Comparison of ENCODE assay signal across 8 mouse cellular contexts in genomic region chr7:28808957-28809393, GRCm38 (mm10). TPM values are rescaled to one million over a fixed set of nuclear protein-coding genes. Genes with fewer than 3 reads are reported as not detected.
DNase-seq lines count a peak whose midpoint lies in the region; ATAC-seq and TF ChIP-seq lines count a peak whose summit lies in the region.

No protein-coding gene starts in this region.

- DNase-seq in brain, embryonic 14.5 days (ENCODE audit: low read depth): peak; percentile 96
- DNase-seq in liver, adult 2 months (ENCODE audit: extremely low read depth, low read depth, low spot score): peak; percentile 77
- DNase-seq in spleen, postnatal 36 days (ENCODE audit: low spot score in 2 of 2): peak; percentile 91 to 93

- peak overlapping the region; percentile 52 for H3K4me3 ChIP-seq in C2C12 (ENCODE audit: insufficient read depth, poor library complexity, severe bottlenecking)
- H3K4me3 ChIP-seq in heart, embryonic 12.5 days: peak overlapping the region; percentile 94
- H3K4me3 ChIP-seq in kidney, embryonic 16.5 days (ENCODE audit: low read length): peak overlapping the region; percentile 78
- peak overlapping the region; percentile 79 for H3K4me3 ChIP-seq in liver, adult 2 months (ENCODE audit: insufficient read depth, low read depth, low read length)

- no peaks in the 10 kb centered on the region for H3K9me3 ChIP-seq in heart, embryonic 12.5 days (replicated peaks)
- H3K9me3 ChIP-seq in kidney, embryonic 16.5 days (ENCODE audit: low read length): no peaks in the 10 kb centered on the region

- no peaks in the 10 kb centered on the region for H3K27me3 ChIP-seq in C2C12 (ENCODE audit: control insufficient read depth, insufficient read depth, insufficient read length)
- no peaks in the 10 kb centered on the region for H3K27me3 ChIP-seq in heart, embryonic 12.5 days (replicated peaks)
- H3K27me3 ChIP-seq in kidney, embryonic 16.5 days (ENCODE audit: insufficient read depth, low read length): no peaks in the 10 kb centered on the region
- no peaks in the 10 kb centered on the region for H3K27me3 ChIP-seq in liver, adult 2 months (ENCODE audit: control insufficient read depth, insufficient read depth, low read length)

- peaks cover 25% of the 10 kb centered on the region for H3K36me3 ChIP-seq in C2C12 (ENCODE audit: control insufficient read depth, insufficient read depth)
- H3K36me3 ChIP-seq in heart, embryonic 12.5 days: peaks cover 20% of the 10 kb centered on the region
- H3K36me3 ChIP-seq in kidney, embryonic 16.5 days (ENCODE audit: insufficient read depth, low read length): peaks cover 15% of the 10 kb centered on the region
- peaks cover 15% of the 10 kb centered on the region for H3K36me3 ChIP-seq in liver, adult 2 months (ENCODE audit: control insufficient read depth, insufficient read depth, low read length)

- peaks cover 28% of the 10 kb centered on the region for H3K79me2 ChIP-seq in C2C12 (ENCODE audit: control insufficient read depth, insufficient read depth)
- peaks cover 9% of the 10 kb centered on the region; the same call in 1 of the 2 replicates for H3K79me2 ChIP-seq in liver, adult 2 months (ENCODE audit: control insufficient read depth, insufficient read depth, low read length)

- H3K9ac ChIP-seq in heart, embryonic 12.5 days: peak overlapping the region; percentile 98
- peak overlapping the region; percentile 96 for H3K9ac ChIP-seq in kidney, embryonic 16.5 days (replicated peaks; ENCODE audit: low read length)
- peak overlapping the region; percentile 88 for H3K9ac ChIP-seq in liver, adult 2 months (ENCODE audit: low read depth, low read length)

- H3K27ac ChIP-seq in heart, embryonic 12.5 days (ENCODE audit: poor library complexity, severe bottlenecking): peak overlapping the region; percentile 100
- H3K27ac ChIP-seq in kidney, embryonic 16.5 days (ENCODE audit: low read length): peak overlapping the region; percentile 100
- H3K27ac ChIP-seq in liver, adult 2 months (replicated peaks; ENCODE audit: insufficient read depth, low read depth, low read length): peak overlapping the region; percentile 96

- H3K4me2 ChIP-seq in heart, embryonic 12.5 days: peak overlapping the region; percentile 96
- peak overlapping the region; percentile 98 for H3K4me2 ChIP-seq in kidney, embryonic 16.5 days (replicated peaks; ENCODE audit: low read depth, low read length)

- peak; percentile 85; the same call in 1 of the 2 replicates for TF ChIP-seq POLR2A in brain, embryonic 14.5 days (IDR thresholded peaks at IDR 0.05; ENCODE audit: borderline replicate concordance, extremely low read depth, insufficient read depth, insufficient read length, poor library complexity, severe bottlenecking)
- TF ChIP-seq POLR2A in liver, adult 2 months (IDR thresholded peaks at IDR 0.05; ENCODE audit: extremely low read depth, insufficient read depth, low read length): no peak

- peak; percentile 65 for ATAC-seq in erythroblast, adult 5-6 weeks (replicated peaks; ENCODE audit: low FRiP score, poor library complexity, severe bottlenecking)
- peak; percentile 81 for ATAC-seq in heart, embryonic 12.5 days (ENCODE audit: insufficient number of reproducible peaks, low FRiP score)
- ATAC-seq in kidney, embryonic 16.5 days (ENCODE audit: low FRiP score, low TSS enrichment): peak; percentile 74
- ATAC-seq in monocyte, adult 5-6 weeks (replicated peaks; ENCODE audit: insufficient number of reproducible peaks, low FRiP score, low TSS enrichment, poor library complexity, severe bottlenecking): peak; percentile 52

- H3K79me3 ChIP-seq in C2C12 (ENCODE audit: low read depth): peaks cover 26% of the 10 kb centered on the region

- TF ChIP-seq CTCF in C2C12 (IDR thresholded peaks at IDR 0.05; ENCODE audit: control insufficient read depth, insufficient read depth, insufficient read length): no peak
- TF ChIP-seq CTCF in brain, embryonic 14.5 days (IDR thresholded peaks at IDR 0.05; ENCODE audit: borderline replicate concordance, extremely low read depth, insufficient read depth, insufficient read length): no peak; the same call in 1 of the 2 replicates
- no peak for TF ChIP-seq CTCF in liver, adult 2 months (IDR thresholded peaks at IDR 0.05; ENCODE audit: low read depth, low read length)

- peak overlapping the region; percentile 94 for H3ac ChIP-seq in C2C12 (ENCODE audit: control insufficient read depth, insufficient read length, low read depth)

- 2% methylated on average over 32 of the region's 32 CpGs for WGBS in heart, embryonic 12.5 days
- 0% methylated on average over 30 of the region's 32 CpGs for WGBS in kidney, embryonic 16.5 days
- 0% methylated on average over 31 of the region's 32 CpGs for WGBS in liver, adult 2 months

- peaks cover 34% of the 10 kb centered on the region for H3K4me1 ChIP-seq in heart, embryonic 12.5 days (replicated peaks)
- H3K4me1 ChIP-seq in kidney, embryonic 16.5 days (ENCODE audit: insufficient read depth, low read length): peaks cover 36% of the 10 kb centered on the region
- H3K4me1 ChIP-seq in liver, adult 2 months (ENCODE audit: control insufficient read depth, insufficient read depth, low read length): peaks cover 7% of the 10 kb centered on the region

TF ChIP-seq in C2C12, 6 proteins besides CTCF, POLR2A, EP300 and RAD21:
- TF ChIP-seq USF1 (IDR thresholded peaks at IDR 0.05; ENCODE audit: low read depth) (no peak), CEBPB (IDR thresholded peaks at IDR 0.05; ENCODE audit: low read depth) (no peak), MYOD1 (IDR thresholded peaks at IDR 0.05; ENCODE audit: control insufficient read depth, insufficient read length, low read depth) (no peak), MYOG (IDR thresholded peaks at IDR 0.05; ENCODE audit: control insufficient read depth, extremely low read depth, insufficient read length) (no peak), FOSL1 (IDR thresholded peaks at IDR 0.05; ENCODE audit: insufficient read depth, low read length, poor library complexity, severe bottlenecking) (no peak), MAX (IDR thresholded peaks at IDR 0.05) (no peak)
TF ChIP-seq in C2C12: peak in this region for 0.

RNA-seq across cellular contexts. Expression of gene Hnrnpl, which starts 0.6 kb away (rescaled TPM):
- polyA plus RNA-seq in C2C12 (2012; fragmentation: generic; extraction: Trizol): 303 TPM
- polyA plus RNA-seq in brain, embryonic 14.5 days (2012; rRNA removed): 444 and 451 TPM in 2 replicates
- total RNA-seq in erythroblast, adult 5-6 weeks (2015; ENCODE audit: low replicate concordance): 98.6 and 172 TPM in 2 replicates
- 98.1 and 140 TPM in 2 replicates for total RNA-seq in erythroblast, adult 5-6 weeks (2017; ENCODE audit: low replicate concordance)
- 218 and 232 TPM in 2 replicates for polyA plus RNA-seq in heart, embryonic 12.5 days (2016; fragmentation: Nextera tagmentation; extraction: Ambion mirVana)
- 204 and 224 TPM in 2 replicates for polyA plus RNA-seq in kidney, embryonic 16.5 days (2015; fragmentation: Nextera tagmentation; extraction: Ambion mirVana)
- total RNA-seq in liver, adult 2 months (2014; rRNA removed): 90.1 and 109 TPM in 2 replicates
- polyA plus RNA-seq in liver, adult 2 months (2012; rRNA removed): 81.6 and 109 TPM in 2 replicates
- total RNA-seq in monocyte, adult 5-6 weeks (2017): 279 to 373 TPM (median 301 TPM) in 3 replicates

RNA-seq across cellular contexts. Expression of gene Ech1, which starts 16.0 kb away (rescaled TPM):
- 106 TPM for polyA plus RNA-seq in C2C12 (2012; fragmentation: generic; extraction: Trizol)
- 77.8 and 100 TPM in 2 replicates for polyA plus RNA-seq in brain, embryonic 14.5 days (2012; rRNA removed)
- 36.6 and 59.0 TPM in 2 replicates for total RNA-seq in erythroblast, adult 5-6 weeks (2015; ENCODE audit: low replicate concordance)
- total RNA-seq in erythroblast, adult 5-6 weeks (2017; ENCODE audit: low replicate concordance): 23.2 and 31.8 TPM in 2 replicates
- polyA plus RNA-seq in heart, embryonic 12.5 days (2016; fragmentation: Nextera tagmentation; extraction: Ambion mirVana): 137 and 142 TPM in 2 replicates
- 198 and 214 TPM in 2 replicates for polyA plus RNA-seq in kidney, embryonic 16.5 days (2015; fragmentation: Nextera tagmentation; extraction: Ambion mirVana)
- total RNA-seq in liver, adult 2 months (2014; rRNA removed): 636 and 645 TPM in 2 replicates
- polyA plus RNA-seq in liver, adult 2 months (2012; rRNA removed): 561 and 625 TPM in 2 replicates
- total RNA-seq in monocyte, adult 5-6 weeks (2017): 48.7 to 61.1 TPM (median 56.4 TPM) in 3 replicates

RNA-seq across cellular contexts. Expression of gene Rinl, which starts 20.2 kb away (rescaled TPM):
- 0.09 TPM for polyA plus RNA-seq in C2C12 (2012; fragmentation: generic; extraction: Trizol)
- 0.90 and 1.1 TPM in 2 replicates for polyA plus RNA-seq in brain, embryonic 14.5 days (2012; rRNA removed)
- 21.1 and 25.0 TPM in 2 replicates for total RNA-seq in erythroblast, adult 5-6 weeks (2015; ENCODE audit: low replicate concordance)
- total RNA-seq in erythroblast, adult 5-6 weeks (2017; ENCODE audit: low replicate concordance): 9.9 and 13.4 TPM in 2 replicates
- polyA plus RNA-seq in heart, embryonic 12.5 days (2016; fragmentation: Nextera tagmentation; extraction: Ambion mirVana): 2.7 and 2.8 TPM in 2 replicates
- 7.0 and 7.7 TPM in 2 replicates for polyA plus RNA-seq in kidney, embryonic 16.5 days (2015; fragmentation: Nextera tagmentation; extraction: Ambion mirVana)
- total RNA-seq in liver, adult 2 months (2014; rRNA removed): 1.4 TPM in 2 replicates
- polyA plus RNA-seq in liver, adult 2 months (2012; rRNA removed): 1.2 and 1.8 TPM in 2 replicates
- total RNA-seq in monocyte, adult 5-6 weeks (2017): 57.3 to 157 TPM (median 67.9 TPM) in 3 replicates

RNA-seq across cellular contexts. Expression of gene Lgals4, which starts 24.7 kb away (rescaled TPM):
- 0.25 TPM for polyA plus RNA-seq in C2C12 (2012; fragmentation: generic; extraction: Trizol)
- 6.0 and 7.0 TPM in 2 replicates for polyA plus RNA-seq in brain, embryonic 14.5 days (2012; rRNA removed)
- total RNA-seq in erythroblast, adult 5-6 weeks (2015; ENCODE audit: low replicate concordance): 1.7 TPM in 1 of 2 replicates, not detected in the other
- 2.4 TPM in 1 of 2 replicates, not detected in the other for total RNA-seq in erythroblast, adult 5-6 weeks (2017; ENCODE audit: low replicate concordance)
- polyA plus RNA-seq in heart, embryonic 12.5 days (2016; fragmentation: Nextera tagmentation; extraction: Ambion mirVana): 4.2 and 4.4 TPM in 2 replicates
- 10.8 and 12.8 TPM in 2 replicates for polyA plus RNA-seq in kidney, embryonic 16.5 days (2015; fragmentation: Nextera tagmentation; extraction: Ambion mirVana)
- 9.5 and 11.0 TPM in 2 replicates for total RNA-seq in liver, adult 2 months (2014; rRNA removed)
- 7.9 and 16.4 TPM in 2 replicates for polyA plus RNA-seq in liver, adult 2 months (2012; rRNA removed)
- 1.2 to 7.4 TPM (median 5.5 TPM) in 3 replicates for total RNA-seq in monocyte, adult 5-6 weeks (2017)

RNA-seq across cellular contexts. Expression of gene Nfkbib, which starts 41.7 kb away (rescaled TPM):
- 45.1 TPM for polyA plus RNA-seq in C2C12 (2012; fragmentation: generic; extraction: Trizol)
- polyA plus RNA-seq in brain, embryonic 14.5 days (2012; rRNA removed): 32.7 and 34.7 TPM in 2 replicates
- total RNA-seq in erythroblast, adult 5-6 weeks (2015; ENCODE audit: low replicate concordance): 2.9 and 3.8 TPM in 2 replicates
- 2.2 and 3.6 TPM in 2 replicates for total RNA-seq in erythroblast, adult 5-6 weeks (2017; ENCODE audit: low replicate concordance)
- 30.0 and 32.1 TPM in 2 replicates for polyA plus RNA-seq in heart, embryonic 12.5 days (2016; fragmentation: Nextera tagmentation; extraction: Ambion mirVana)
- polyA plus RNA-seq in kidney, embryonic 16.5 days (2015; fragmentation: Nextera tagmentation; extraction: Ambion mirVana): 48.5 and 53.2 TPM in 2 replicates
- total RNA-seq in liver, adult 2 months (2014; rRNA removed): 6.1 and 7.3 TPM in 2 replicates
- 39.9 and 46.3 TPM in 2 replicates for polyA plus RNA-seq in liver, adult 2 months (2012; rRNA removed)
- 25.0 to 46.0 TPM (median 30.1 TPM) in 3 replicates for total RNA-seq in monocyte, adult 5-6 weeks (2017)

Comparison
In these comparisons a context has a peak if more than half of its experiments do, and no peak if none do; other contexts are left out.
1. Peak in every context shown above with its lines: DNase-seq, ATAC-seq, H3K4me3 ChIP-seq and H3K27ac ChIP-seq.